Mouse (Mus musculus): ENCODE results near the gene Vkorc1l1. TPM values are rescaled to one million over a fixed set of nuclear protein-coding genes. Genes with fewer than 3 reads are reported as not detected.

Gene Vkorc1l1
- polyA plus RNA-seq, 1 experiment = 19.3 TPM

- WGBS = 70% methylated on average over 8 of the region's 8 CpGs
- no peak for TF ChIP-seq POLR2A (IDR thresholded peaks at IDR 0.05; ENCODE audit: low read depth, low read length)
- TF ChIP-seq CTCF (conservative IDR thresholded peaks at IDR 0.05; ENCODE audit: insufficient read depth, insufficient read length, low read depth, low read length) = no peak
- no peak overlapping the region for H3K4me3 ChIP-seq (ENCODE audit: insufficient read depth, low read depth, low read length)
- peaks cover 5% of the 10 kb centered on the region; the same call in 1 of the 2 replicates for H3K36me3 ChIP-seq (ENCODE audit: control insufficient read depth, insufficient read depth, low read length)
- DNase-seq = no peak
- no peak overlapping the region for H3K27ac ChIP-seq (ENCODE audit: insufficient read depth, low read depth, low read length)
- H3K4me1 ChIP-seq (ENCODE audit: control insufficient read depth, insufficient read depth, low read length) = no peaks in the 10 kb centered on the region; the same call in 1 of the 2 replicates
- no peaks in the 10 kb centered on the region for H3K27me3 ChIP-seq (replicated peaks; ENCODE audit: control insufficient read depth, insufficient read depth, low read length)
Observed at GRCm38 (mm10) chr5:130019461-130019860, 77.7 kb downstream of the Vkorc1l1 start.

GRCm38 (mm10) chr5:130021361-130021966 is 79.7 kb downstream of the Vkorc1l1 start:
- Histone ChIP-seq H3K27ac (ENCODE audit: insufficient read depth, low read depth, low read length) (peak overlapping the region; percentile 12; the same call in 1 of the 2 replicates), H3K4me1 (ENCODE audit: control insufficient read depth, insufficient read depth, low read length) (peaks cover under 1% of the 10 kb centered on the region; the same call in 1 of the 2 replicates), H3K36me3 (ENCODE audit: control insufficient read depth, insufficient read depth, low read length) (no peaks in the 10 kb centered on the region; the same call in 1 of the 2 replicates), H3K27me3 (replicated peaks; ENCODE audit: control insufficient read depth, insufficient read depth, low read length) (no peaks in the 10 kb centered on the region), H3K4me3 (ENCODE audit: insufficient read depth, low read depth, low read length) (no peak overlapping the region)
- peak; percentile 60 for DNase-seq
- TF ChIP-seq POLR2A (IDR thresholded peaks at IDR 0.05; ENCODE audit: low read depth, low read length) (no peak), CTCF (conservative IDR thresholded peaks at IDR 0.05; ENCODE audit: insufficient read depth, insufficient read length, low read depth, low read length) (no peak)
- 43% methylated on average over 5 of the region's 5 CpGs for WGBS

GRCm38 (mm10) chr5:130022366-130022765 is 80.6 kb downstream of the Vkorc1l1 start:
- Histone ChIP-seq H3K4me3 (ENCODE audit: insufficient read depth, low read depth, low read length) (peak overlapping the region; percentile 21; the same call in 1 of the 2 replicates), H3K27ac (ENCODE audit: insufficient read depth, low read depth, low read length) (peak overlapping the region; percentile 59), H3K4me1 (ENCODE audit: control insufficient read depth, insufficient read depth, low read length) (peaks cover 4% of the 10 kb centered on the region; the same call in 1 of the 2 replicates), H3K27me3 (replicated peaks; ENCODE audit: control insufficient read depth, insufficient read depth, low read length) (no peaks in the 10 kb centered on the region), H3K36me3 (ENCODE audit: control insufficient read depth, insufficient read depth, low read length) (no peaks in the 10 kb centered on the region; the same call in 1 of the 2 replicates)
- DNase-seq = peak; percentile 83
- TF ChIP-seq CTCF (conservative IDR thresholded peaks at IDR 0.05; ENCODE audit: insufficient read depth, insufficient read length, low read depth, low read length) (no peak), POLR2A (IDR thresholded peaks at IDR 0.05; ENCODE audit: low read depth, low read length) (no peak)
- 52% methylated on average over 7 of the region's 7 CpGs for WGBS

GRCm38 (mm10) chr5:130023067-130023766 is 81.4 kb downstream of the Vkorc1l1 start:
- H3K27me3 ChIP-seq (replicated peaks; ENCODE audit: control insufficient read depth, insufficient read depth, low read length) = no peaks in the 10 kb centered on the region
- no peak for TF ChIP-seq POLR2A (IDR thresholded peaks at IDR 0.05; ENCODE audit: low read depth, low read length)
- TF ChIP-seq CTCF (conservative IDR thresholded peaks at IDR 0.05; ENCODE audit: insufficient read depth, insufficient read length, low read depth, low read length) = no peak
- peak overlapping the region; percentile 31; the same call in 1 of the 2 replicates for H3K4me3 ChIP-seq (ENCODE audit: insufficient read depth, low read depth, low read length)
- 28% methylated on average over 12 of the region's 12 CpGs for WGBS
- H3K36me3 ChIP-seq (ENCODE audit: control insufficient read depth, insufficient read depth, low read length) = no peaks in the 10 kb centered on the region; the same call in 1 of the 2 replicates
- peak overlapping the region; percentile 59 for H3K27ac ChIP-seq (ENCODE audit: insufficient read depth, low read depth, low read length)
- no peak for DNase-seq
- peaks cover 9% of the 10 kb centered on the region; the same call in 1 of the 2 replicates for H3K4me1 ChIP-seq (ENCODE audit: control insufficient read depth, insufficient read depth, low read length)

- WGBS = under 1% methylated on average over 32 of the region's 32 CpGs
- H3K27me3 ChIP-seq (replicated peaks; ENCODE audit: control insufficient read depth, insufficient read depth, low read length) = no peaks in the 10 kb centered on the region
Observed at GRCm38 (mm10) chr5:130023767-130024539, 82.2 kb downstream of the Vkorc1l1 start.

GRCm38 (mm10) chr5:130027134-130027533 is 85.4 kb downstream of the Vkorc1l1 start:
- H3K4me3 ChIP-seq (ENCODE audit: insufficient read depth, low read depth, low read length) = no peak overlapping the region
- TF ChIP-seq POLR2A (IDR thresholded peaks at IDR 0.05; ENCODE audit: low read depth, low read length) (no peak), CTCF (conservative IDR thresholded peaks at IDR 0.05; ENCODE audit: insufficient read depth, insufficient read length, low read depth, low read length) (no peak)
- no peaks in the 10 kb centered on the region for H3K27me3 ChIP-seq (replicated peaks; ENCODE audit: control insufficient read depth, insufficient read depth, low read length)
- WGBS = 44% methylated on average over 5 of the region's 5 CpGs
- DNase-seq = peak; percentile 94
- peaks cover 9% of the 10 kb centered on the region; the same call in 1 of the 2 replicates for H3K4me1 ChIP-seq (ENCODE audit: control insufficient read depth, insufficient read depth, low read length)
- no peaks in the 10 kb centered on the region for H3K36me3 ChIP-seq (ENCODE audit: control insufficient read depth, insufficient read depth, low read length)
- peak overlapping the region; percentile 88; the same call in 1 of the 2 replicates for H3K27ac ChIP-seq (ENCODE audit: insufficient read depth, low read depth, low read length)

More at GRCm38 (mm10) chr5:130023767-130024539, 82.2 kb downstream of the Vkorc1l1 start:
- H3K4me1 ChIP-seq (ENCODE audit: control insufficient read depth, insufficient read depth, low read length) = peaks cover 9% of the 10 kb centered on the region; the same call in 1 of the 2 replicates
- H3K27ac ChIP-seq (ENCODE audit: insufficient read depth, low read depth, low read length) = peak overlapping the region; percentile 90
- DNase-seq = peak; percentile 98
- TF ChIP-seq POLR2A (IDR thresholded peaks at IDR 0.05; ENCODE audit: low read depth, low read length) = peak; percentile 57
- TF ChIP-seq CTCF (conservative IDR thresholded peaks at IDR 0.05; ENCODE audit: insufficient read depth, insufficient read length, low read depth, low read length) = peak; percentile 82
- H3K4me3 ChIP-seq (ENCODE audit: insufficient read depth, low read depth, low read length) = peak overlapping the region; percentile 74
- H3K36me3 ChIP-seq (ENCODE audit: control insufficient read depth, insufficient read depth, low read length) = no peaks in the 10 kb centered on the region; the same call in 1 of the 2 replicates

Measured in kidney, adult 2 months (tissue).